Mouse (Mus musculus) hindbrain, embryonic 11.5 days (tissue): ENCODE results near the gene H2-M10.5. TPM values are rescaled to one million over a fixed set of nuclear protein-coding genes. Genes with fewer than 3 reads are reported as not detected.
"Not testable (repeated sequence)": the region's sequence is repeated elsewhere in the genome, so short reads cannot be mapped to it uniquely, and the experiment has no call there.

Experiments
- ATAC-seq: fragments of 200-750 bp; cut with Nextera tagmentation; 2 replicates; pipeline ENCODE4 v1.8.0; 2017; ENCODE audit warnings: mild to moderate bottlenecking, moderate TSS enrichment, moderate library complexity; ENCODE audit not compliant: low FRiP score
- DNase-seq: peaks from one replicate; pipeline ENCODE4 v3.0.0-alpha.2; 2015; ENCODE audit warnings: low spot score
- H3K27ac ChIP-seq: fragments of 300-500 bp; sonication (generic); 2 replicates; pipeline ENCODE4 v1.5.1; 2014; ENCODE audit warnings: mild to moderate bottlenecking, low read depth, low read length
- H3K27me3 ChIP-seq: fragments of 300-500 bp; sonication (generic); 2 replicates; pipeline ENCODE4 v1.6.1; 2014; ENCODE audit warnings: mild to moderate bottlenecking, low read length, moderate library complexity, mixed read lengths; ENCODE audit not compliant: control insufficient read depth, insufficient read depth
- H3K36me3 ChIP-seq: fragments of 300-500 bp; sonication (generic); 2 replicates; pipeline ENCODE4 v1.6.1; 2014; ENCODE audit warnings: mild to moderate bottlenecking, low read length, moderate library complexity, mixed read lengths; ENCODE audit not compliant: control insufficient read depth, insufficient read depth
- H3K4me1 ChIP-seq: fragments of 300-500 bp; sonication (generic); replicated peaks from 2 replicates; pipeline ENCODE4 v1.6.1; 2014; ENCODE audit warnings: low read length, mixed read lengths; ENCODE audit not compliant: control insufficient read depth, insufficient read depth
- H3K4me2 ChIP-seq: fragments of 300-500 bp; sonication (generic); replicated peaks from 2 replicates; pipeline ENCODE4 v1.6.1; 2014; ENCODE audit warnings: mild to moderate bottlenecking, low read depth, low read length
- H3K4me3 ChIP-seq: fragments of 300-500 bp; sonication (generic); 2 replicates; pipeline ENCODE4 v1.5.1; 2014; ENCODE audit warnings: low read depth, low read length
- H3K9ac ChIP-seq: fragments of 300-500 bp; sonication (generic); 2 replicates; pipeline ENCODE4 v1.6.1; 2014; ENCODE audit warnings: low read depth, low read length
- H3K9me3 ChIP-seq: fragments of 300-500 bp; sonication (generic); 2 replicates; pipeline ENCODE4 v1.6.1; 2016; ENCODE audit warnings: low read length; ENCODE audit not compliant: control insufficient read depth
- WGBS: fragments of 180-500 bp; shearing (Covaris S2); extraction: QIAGEN DNeasy Blood & Tissue Kit; methylation state at CpG from one replicate; pipeline ENCODE4 v1.1.7; 2014; 5-methylcytosine and 5-hydroxymethylcytosine counted together
- polyA plus RNA-seq: library from polyadenylated mRNA; unstranded; fragments of >200 nt; fragmentation: Nextera tagmentation; extraction: Ambion mirVana; gene quantifications from 2 replicates; pipeline ENCODE4 v1.2.1, GENCODE M21; 2014

The H2-M10.5 gene
- not detected in 2 replicates for polyA plus RNA-seq

DNA sequence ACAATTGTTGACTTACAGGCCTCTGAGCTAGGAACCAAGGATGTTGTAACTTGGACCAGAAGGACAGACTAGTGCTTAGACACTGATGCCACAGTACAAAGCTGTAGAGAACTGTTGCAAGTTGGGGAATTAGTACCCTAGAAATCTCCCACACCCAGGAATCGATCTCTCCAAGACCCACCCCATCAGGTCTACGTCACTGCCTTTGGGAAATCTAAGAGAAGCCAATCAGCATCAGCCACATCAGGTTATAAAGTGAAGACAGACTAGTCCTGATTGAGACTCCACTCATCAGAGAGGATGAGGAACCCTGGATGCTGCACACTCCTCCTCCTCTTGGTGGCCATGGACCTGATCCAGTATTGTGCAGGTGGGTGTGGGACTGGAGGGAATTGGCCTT lies at the start of gene H2-M10.5:
Gene H2-M10.5, plus strand, starts transcription at position 301 of the 400 bp plus-strand sequence.
- not testable (repeated sequence) for ATAC-seq, H3K27me3 ChIP-seq, H3K9me3 ChIP-seq, H3K27ac ChIP-seq, H3K4me3 ChIP-seq, DNase-seq, H3K4me1 ChIP-seq, H3K36me3 ChIP-seq, H3K9ac ChIP-seq, H3K4me2 ChIP-seq
- WGBS, result 80% methylated on average over 2 of the region's 2 CpGs

DNA sequence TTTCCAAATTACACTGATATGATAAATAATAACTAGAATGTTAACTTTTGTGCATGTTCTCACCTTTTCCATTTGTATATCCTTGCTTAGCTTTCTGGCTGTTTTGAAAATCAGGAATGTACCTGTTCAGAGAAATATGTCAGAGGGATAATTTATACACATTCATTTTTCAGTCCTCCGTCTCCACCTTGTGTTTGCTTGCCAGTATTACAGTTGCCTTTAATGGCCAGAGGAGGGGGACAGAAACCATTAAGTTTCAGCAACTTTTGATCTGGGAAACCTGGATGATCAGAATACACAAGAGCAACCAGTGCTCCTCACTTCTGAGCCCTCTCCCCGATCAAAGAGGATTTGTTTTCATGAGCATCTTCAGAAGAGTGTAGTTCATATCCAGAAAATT lies 46.7 kb upstream of the H2-M10.5 start:
- no peak overlapping the region for H3K4me3 ChIP-seq
- 30% methylated on average over 2 of the region's 2 CpGs for WGBS
- no peaks in the 10 kb centered on the region for H3K9me3 ChIP-seq
- no peaks in the 10 kb centered on the region for H3K4me1 ChIP-seq
- ATAC-seq (no peak), DNase-seq (peak; percentile 37)
- H3K27me3 ChIP-seq, result no peaks in the 10 kb centered on the region
- no peaks in the 10 kb centered on the region for H3K36me3 ChIP-seq
- H3K4me2 ChIP-seq, result no peak overlapping the region
- H3K9ac ChIP-seq, result no peak overlapping the region
- no peak overlapping the region for H3K27ac ChIP-seq

GRCm38 (mm10) chr17:36763816-36764215 lies 8.9 kb upstream of the H2-M10.5 start:
- 55% methylated on average over 2 of the region's 2 CpGs for WGBS
- no peak for ATAC-seq

GRCm38 (mm10) chr17:36764244-36764643 lies 8.5 kb upstream of the H2-M10.5 start:
- DNase-seq, result peak; percentile 8

More at GRCm38 (mm10) chr17:36763816-36764215, 8.9 kb upstream of the H2-M10.5 start:
- no peak for DNase-seq
- Histone ChIP-seq H3K4me2 (no peak overlapping the region), H3K27ac (no peak overlapping the region), H3K4me1 (no peaks in the 10 kb centered on the region), H3K27me3 (no peaks in the 10 kb centered on the region), H3K9me3 (no peaks in the 10 kb centered on the region), H3K9ac (no peak overlapping the region), H3K4me3 (no peak overlapping the region), H3K36me3 (no peaks in the 10 kb centered on the region)

DNA sequence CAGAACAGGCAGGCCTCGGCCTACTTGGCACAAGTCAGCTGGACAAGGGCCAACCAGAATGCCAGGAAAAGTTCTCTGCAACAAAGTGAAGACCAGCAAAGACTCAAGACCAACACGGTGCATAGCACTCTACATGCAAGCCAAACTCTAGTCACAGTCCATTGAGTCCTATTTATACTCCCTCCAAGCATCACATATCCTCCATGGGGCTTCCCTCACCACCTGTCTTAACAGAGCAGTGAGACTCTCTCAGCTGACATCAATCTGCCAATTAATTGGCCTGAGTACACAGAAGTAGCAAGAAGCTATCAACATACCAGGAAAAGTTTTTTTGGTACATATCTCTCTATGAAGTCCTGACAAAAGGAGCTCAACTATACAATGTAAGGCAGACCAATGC lies 7.3 kb upstream of the H2-M10.5 start:
- H3K9me3 ChIP-seq, H3K9ac ChIP-seq, H3K4me2 ChIP-seq, H3K27me3 ChIP-seq, H3K4me3 ChIP-seq, H3K27ac ChIP-seq, ATAC-seq, H3K36me3 ChIP-seq, DNase-seq, H3K4me1 ChIP-seq: not testable (repeated sequence)
- WGBS, result 81% methylated on average over 2 of the region's 2 CpGs

More at GRCm38 (mm10) chr17:36764244-36764643, 8.5 kb upstream of the H2-M10.5 start:
- WGBS, result 35% methylated on average over 2 of the region's 2 CpGs
- not testable (repeated sequence) for H3K4me1 ChIP-seq, H3K27me3 ChIP-seq, H3K4me2 ChIP-seq, H3K9ac ChIP-seq, ATAC-seq, H3K36me3 ChIP-seq, H3K9me3 ChIP-seq, H3K27ac ChIP-seq, H3K4me3 ChIP-seq

DNA sequence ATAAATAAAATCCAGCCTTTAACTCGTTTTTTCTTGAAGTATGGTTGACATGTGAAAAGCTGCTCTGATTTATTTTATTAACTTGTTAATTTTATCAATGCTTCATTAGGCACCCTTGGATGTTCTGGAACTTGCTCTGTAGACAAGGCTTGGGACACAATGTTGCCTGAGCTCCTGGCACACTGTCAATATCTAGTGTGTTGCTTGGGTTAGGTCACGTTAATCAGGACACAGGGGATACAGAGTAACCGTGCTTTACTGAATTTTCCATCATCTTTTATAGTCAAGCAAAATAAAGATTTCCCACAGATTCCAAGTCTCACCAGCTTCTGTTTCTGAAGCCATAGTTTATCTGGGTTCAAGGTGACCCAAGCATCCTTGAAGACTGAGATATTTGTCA lies 8.8 kb downstream of the H2-M10.5 start:
- Histone ChIP-seq H3K4me2 (no peak overlapping the region), H3K4me3 (no peak overlapping the region), H3K27me3 (no peaks in the 10 kb centered on the region), H3K9ac (no peak overlapping the region), H3K36me3 (no peaks in the 10 kb centered on the region), H3K9me3 (no peaks in the 10 kb centered on the region), H3K27ac (no peak overlapping the region), H3K4me1 (no peaks in the 10 kb centered on the region)
- 80% methylated on average over 3 of the region's 3 CpGs for WGBS
- ATAC-seq (no peak), DNase-seq (no peak)

DNA sequence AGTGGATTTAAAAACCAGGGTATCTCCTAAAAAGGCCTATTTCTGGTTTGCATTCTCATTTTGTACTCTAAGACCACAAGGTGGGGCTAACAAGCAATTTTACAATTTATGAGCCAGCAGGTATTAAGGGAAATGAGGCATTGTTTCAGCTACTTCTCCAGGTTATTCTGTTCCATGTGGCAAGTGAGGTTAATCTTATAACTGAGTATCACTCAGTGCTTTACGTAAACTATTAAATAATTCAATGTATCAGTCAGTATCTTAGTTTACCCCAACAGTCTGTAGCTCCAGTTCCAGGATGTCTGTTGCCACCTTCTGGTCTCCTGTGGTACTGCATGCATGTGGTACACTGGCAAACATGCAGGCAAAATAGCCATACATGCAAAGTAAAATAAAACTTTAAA lies 13.8 kb downstream of the H2-M10.5 start:
- H3K4me1 ChIP-seq, H3K4me2 ChIP-seq, H3K27ac ChIP-seq, H3K36me3 ChIP-seq, H3K9ac ChIP-seq, H3K9me3 ChIP-seq, H3K27me3 ChIP-seq, H3K4me3 ChIP-seq: not testable (repeated sequence)
- DNase-seq (peak; percentile 44), ATAC-seq (0 out of 2 replicates have a peak, but pooled peaks have one; percentile 30)
- 41% methylated on average over 1 of the region's 1 CpGs for WGBS

DNA sequence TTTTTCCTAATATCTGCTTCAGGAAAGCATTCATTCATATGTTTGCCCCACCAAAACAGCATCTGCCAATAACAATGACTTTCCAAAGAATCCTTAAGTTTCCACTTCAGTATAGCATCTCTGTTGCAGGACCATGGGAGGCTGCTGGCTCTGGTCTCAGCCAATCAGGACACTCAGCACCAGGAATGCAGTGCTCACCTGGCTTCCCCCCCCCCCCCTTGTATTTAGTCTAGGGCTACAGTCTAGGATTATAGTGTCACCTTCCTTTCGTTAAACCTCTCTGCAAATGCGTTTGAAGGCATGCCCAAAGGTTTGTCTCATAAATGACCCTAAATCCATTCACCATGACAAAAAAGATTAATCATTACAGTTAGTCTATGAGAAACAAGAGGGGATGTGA lies 15.6 kb downstream of the H2-M10.5 start:
- no peak for ATAC-seq
- 77% methylated on average over 2 of the region's 2 CpGs for WGBS

GRCm38 (mm10) chr17:36788801-36789200 lies 16.1 kb downstream of the H2-M10.5 start:
- not testable (repeated sequence) for H3K4me3 ChIP-seq, H3K36me3 ChIP-seq, H3K27me3 ChIP-seq, H3K9ac ChIP-seq, H3K27ac ChIP-seq, H3K4me2 ChIP-seq, H3K4me1 ChIP-seq, H3K9me3 ChIP-seq
- DNase-seq, result peak; percentile 81
- peak; percentile 69; the same call in 1 of the 2 replicates for ATAC-seq

More for the DNA sequence above, 15.6 kb downstream of the H2-M10.5 start:
- Histone ChIP-seq H3K4me2 (no peak overlapping the region), H3K9ac (no peak overlapping the region), H3K27me3 (no peaks in the 10 kb centered on the region), H3K36me3 (no peaks in the 10 kb centered on the region), H3K27ac (no peak overlapping the region), H3K4me1 (no peaks in the 10 kb centered on the region), H3K4me3 (no peak overlapping the region), H3K9me3 (no peaks in the 10 kb centered on the region)
- no peak for DNase-seq
